Mouse (Mus musculus) hindbrain, embryonic 12.5 days (tissue): Measurements from ENCODE around the gene H2al2a. TPM values are rescaled to one million over a fixed set of nuclear protein-coding genes. Genes with fewer than 3 reads are reported as not detected.

Experiments used
- ATAC-seq: fragments of 200-750 bp; cut with Nextera tagmentation; 2 replicates; pipeline ENCODE4 v1.8.0; 2017; ENCODE audit warnings: moderate TSS enrichment; ENCODE audit not compliant: low FRiP score
- H3K27ac ChIP-seq: fragments of 300-500 bp; sonication (generic); 2 replicates; pipeline ENCODE4 v1.5.1; 2016; ENCODE audit warnings: mild to moderate bottlenecking
- H3K27me3 ChIP-seq: fragments of 300-500 bp; sonication (generic); 2 replicates; pipeline ENCODE4 v1.6.1; 2016; ENCODE audit warnings: mild to moderate bottlenecking
- H3K36me3 ChIP-seq: fragments of 300-500 bp; sonication (generic); 2 replicates; pipeline ENCODE4 v1.6.1; 2016; ENCODE audit warnings: mild to moderate bottlenecking
- H3K4me1 ChIP-seq: fragments of 300-500 bp; sonication (generic); 2 replicates; pipeline ENCODE4 v1.6.1; 2016
- H3K4me2 ChIP-seq: fragments of 300-500 bp; sonication (generic); replicated peaks from 2 replicates; pipeline ENCODE4 v1.6.1; 2016; ENCODE audit warnings: mild to moderate bottlenecking
- H3K4me3 ChIP-seq: fragments of 300-500 bp; sonication (generic); 2 replicates; pipeline ENCODE4 v1.5.1; 2016; ENCODE audit warnings: mild to moderate bottlenecking
- H3K9ac ChIP-seq: fragments of 300-500 bp; sonication (generic); 2 replicates; pipeline ENCODE4 v1.6.1; 2016; ENCODE audit warnings: mild to moderate bottlenecking, moderate library complexity
- H3K9me3 ChIP-seq: fragments of 300-500 bp; sonication (generic); replicated peaks from 2 replicates; pipeline ENCODE4 v1.6.1; 2016; ENCODE audit warnings: mild to moderate bottlenecking
- WGBS: fragments of 180-500 bp; shearing (Covaris S2); methylation state at CpG from one replicate; pipeline ENCODE4 v1.1.7; 2016; 5-methylcytosine and 5-hydroxymethylcytosine counted together
- polyA plus RNA-seq: library from polyadenylated mRNA; unstranded; fragments of >200 nt; fragmentation: Nextera tagmentation; extraction: Ambion mirVana; gene quantifications from 2 replicates; pipeline ENCODE4 v1.2.1, GENCODE M21; 2016

Gene H2al2a
- polyA plus RNA-seq, 1 experiment from 2014 or later, result not detected

DNA sequence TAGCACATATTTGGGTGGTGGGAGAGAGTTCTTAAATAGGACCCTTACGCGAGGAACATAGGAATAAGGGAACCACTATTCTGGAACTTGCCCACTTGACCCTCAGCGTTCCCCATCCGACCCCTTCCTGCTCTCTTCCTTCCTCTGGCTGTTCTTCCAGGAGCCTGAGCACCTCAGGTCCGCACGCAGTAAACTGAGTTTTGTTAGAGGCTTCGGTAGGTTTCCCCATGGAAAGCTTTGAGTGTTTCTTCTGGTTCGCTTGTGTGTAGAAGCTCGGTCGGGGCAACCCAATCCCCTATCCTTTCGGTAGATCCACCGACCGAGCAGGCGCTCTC lies 29.0 kb upstream of the H2al2a start:
- Histone ChIP-seq H3K4me1 (peaks cover 16% of the 10 kb centered on the region), H3K27me3 (no peaks in the 10 kb centered on the region), H3K27ac (peak overlapping the region; percentile 100), H3K4me2 (peak overlapping the region; percentile 96), H3K4me3 (peak overlapping the region; percentile 63), H3K9ac (peak overlapping the region; percentile 63), H3K36me3 (no peaks in the 10 kb centered on the region), H3K9me3 (no peaks in the 10 kb centered on the region)
- no peak for ATAC-seq
- 1% methylated on average over 14 of the region's 14 CpGs for WGBS

DNA sequence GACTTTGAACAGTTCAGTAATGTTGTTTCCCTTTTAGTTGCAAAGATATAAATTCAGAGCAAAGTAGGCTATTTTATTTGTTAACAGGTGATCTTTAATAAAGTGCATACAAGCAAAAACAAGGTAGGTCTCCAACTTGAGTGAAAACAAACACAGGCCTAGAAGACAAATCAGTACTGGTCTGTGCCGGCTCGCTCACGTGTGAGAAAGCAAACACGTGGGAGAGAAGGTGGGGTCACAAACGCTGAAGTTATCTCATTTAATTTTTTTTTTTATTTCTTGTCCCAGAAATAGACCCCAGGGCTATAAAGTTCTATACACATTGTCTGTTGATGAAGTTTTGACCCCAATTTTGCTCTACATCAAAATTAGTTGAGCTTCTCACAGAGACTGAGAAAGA lies 28.4 kb upstream of the H2al2a start:
- Histone ChIP-seq H3K9me3 (no peaks in the 10 kb centered on the region), H3K4me2 (peak overlapping the region; percentile 96), H3K27ac (no peak overlapping the region), H3K4me1 (peaks cover 12% of the 10 kb centered on the region), H3K4me3 (no peak overlapping the region; the same call in 1 of the 2 replicates), H3K9ac (no peak overlapping the region), H3K36me3 (no peaks in the 10 kb centered on the region), H3K27me3 (no peaks in the 10 kb centered on the region)
- 26% methylated on average over 5 of the region's 5 CpGs for WGBS
- no peak for ATAC-seq

DNA sequence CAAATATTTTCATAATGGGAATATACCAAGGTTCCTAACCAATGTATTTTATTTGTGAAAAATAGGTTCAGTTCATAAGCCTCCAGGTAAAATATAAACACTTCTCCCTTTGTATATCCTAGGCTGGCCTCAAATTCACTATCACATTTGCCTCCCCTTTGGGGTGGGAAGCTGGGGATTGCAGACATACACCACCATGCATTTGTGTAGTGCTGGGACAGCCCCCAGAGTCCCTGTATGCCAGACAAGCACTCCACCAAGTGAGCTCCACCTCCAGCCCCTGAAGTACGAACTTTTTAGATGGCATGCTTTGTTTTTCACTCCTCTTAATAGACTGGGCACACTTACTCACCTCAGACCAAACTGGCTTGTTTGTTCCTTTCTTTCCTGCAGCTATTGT lies 26.1 kb upstream of the H2al2a start:
- no peaks in the 10 kb centered on the region for H3K27me3 ChIP-seq
- 43% methylated on average over 1 of the region's 1 CpGs for WGBS
- H3K9me3 ChIP-seq, result no peaks in the 10 kb centered on the region
- no peak overlapping the region for H3K9ac ChIP-seq
- H3K27ac ChIP-seq, result no peak overlapping the region
- H3K36me3 ChIP-seq, result no peaks in the 10 kb centered on the region
- peaks cover 9% of the 10 kb centered on the region; the same call in 1 of the 2 replicates for H3K4me1 ChIP-seq
- no peak overlapping the region for H3K4me2 ChIP-seq
- H3K4me3 ChIP-seq, result no peak overlapping the region
- ATAC-seq, result no peak

DNA sequence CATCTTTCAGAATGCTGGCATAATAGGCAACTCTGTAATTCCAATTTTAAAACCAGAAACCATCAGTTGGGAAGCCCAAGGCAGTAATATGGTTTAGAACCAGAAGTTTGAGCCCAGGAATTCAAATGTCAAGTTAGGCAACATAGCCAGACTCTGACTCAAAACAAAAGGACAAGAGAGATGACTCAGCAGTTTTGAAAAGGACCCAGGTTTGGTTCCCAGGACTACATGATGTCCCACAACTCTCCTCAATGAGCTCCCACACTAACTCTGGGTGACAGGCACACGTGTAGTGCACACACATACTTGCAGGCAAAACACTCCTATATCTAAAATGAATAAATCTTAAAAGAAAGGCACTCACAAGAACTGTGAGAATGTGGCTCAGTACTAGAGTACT lies 22.4 kb upstream of the H2al2a start:
- Histone ChIP-seq H3K4me2 (no peak overlapping the region), H3K27ac (no peak overlapping the region), H3K27me3 (no peaks in the 10 kb centered on the region), H3K9me3 (no peaks in the 10 kb centered on the region), H3K36me3 (no peaks in the 10 kb centered on the region), H3K4me3 (no peak overlapping the region), H3K4me1 (no peaks in the 10 kb centered on the region), H3K9ac (no peak overlapping the region)
- WGBS, result 70% methylated on average over 1 of the region's 1 CpGs
- ATAC-seq, result no peak

DNA sequence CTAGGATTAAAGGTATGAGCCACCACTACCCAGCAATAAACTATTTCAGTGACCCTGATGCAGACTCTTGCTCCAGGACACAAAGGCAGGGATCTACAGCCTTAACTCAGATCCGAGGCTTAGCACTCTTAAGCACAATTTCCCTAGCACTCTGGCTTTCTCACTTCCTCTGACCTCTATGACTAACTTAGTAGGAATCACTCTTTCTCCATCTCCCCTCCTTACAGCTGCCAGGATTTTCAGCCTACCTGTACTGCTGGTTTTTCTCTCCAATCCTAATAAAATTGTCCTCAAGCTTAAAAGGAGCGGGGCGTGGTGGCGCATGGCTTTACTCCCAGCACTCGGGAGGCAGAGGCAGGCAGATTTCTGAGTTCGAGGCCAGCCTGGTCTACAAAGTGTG lies 20.6 kb upstream of the H2al2a start:
- no peak for ATAC-seq
- Histone ChIP-seq H3K4me2 (no peak overlapping the region), H3K36me3 (no peaks in the 10 kb centered on the region), H3K27me3 (no peaks in the 10 kb centered on the region), H3K9ac (no peak overlapping the region), H3K27ac (no peak overlapping the region), H3K4me3 (no peak overlapping the region), H3K9me3 (no peaks in the 10 kb centered on the region), H3K4me1 (no peaks in the 10 kb centered on the region)
- WGBS, result 96% methylated on average over 6 of the region's 6 CpGs

DNA sequence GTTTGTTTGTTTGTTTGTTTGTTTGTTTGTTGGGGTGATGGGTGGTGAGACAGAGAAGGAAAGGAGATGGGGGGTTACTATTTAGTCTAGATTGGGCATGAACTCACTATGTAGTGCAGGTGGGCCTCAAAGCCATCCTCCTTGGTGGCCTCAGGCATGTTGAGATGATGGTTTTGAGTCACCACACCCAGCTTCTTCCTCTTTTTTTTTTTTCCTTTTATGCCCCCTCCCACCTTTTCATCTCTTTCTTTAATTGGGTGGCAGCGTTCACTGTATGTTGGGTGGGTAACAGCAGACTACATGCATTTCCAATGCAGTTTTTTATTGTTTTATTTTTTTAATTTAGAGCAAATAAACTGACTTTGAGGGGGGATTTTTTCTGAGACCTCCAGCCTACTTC lies 19.9 kb upstream of the H2al2a start:
- 100% methylated on average over 1 of the region's 1 CpGs for WGBS
- no peaks in the 10 kb centered on the region for H3K4me1 ChIP-seq
- no peak overlapping the region for H3K9ac ChIP-seq
- H3K27ac ChIP-seq, result no peak overlapping the region
- H3K27me3 ChIP-seq, result no peaks in the 10 kb centered on the region
- no peak overlapping the region for H3K4me3 ChIP-seq
- H3K4me2 ChIP-seq, result no peak overlapping the region
- no peaks in the 10 kb centered on the region for H3K36me3 ChIP-seq
- no peak for ATAC-seq
- no peaks in the 10 kb centered on the region for H3K9me3 ChIP-seq

DNA sequence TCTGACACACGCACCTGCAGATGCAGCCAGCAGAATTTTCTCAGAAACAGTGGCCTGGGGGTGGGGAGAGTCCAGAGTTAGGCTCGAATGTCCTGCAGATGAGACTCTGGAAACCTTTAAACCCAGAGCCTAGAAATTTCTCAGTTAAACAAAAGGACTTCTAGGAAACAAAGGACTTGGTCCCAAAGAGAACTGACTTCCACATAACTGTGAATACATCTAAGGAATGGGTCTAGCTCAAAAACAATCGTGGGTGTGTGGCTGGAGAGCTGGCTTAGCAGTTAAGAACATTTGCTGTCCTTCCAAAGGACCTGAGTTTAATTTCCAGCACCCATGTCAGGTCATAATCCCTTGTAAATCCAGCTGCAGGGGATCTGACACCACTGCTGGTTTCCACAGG lies 18.8 kb upstream of the H2al2a start:
- H3K4me3 ChIP-seq, result no peak overlapping the region
- 55% methylated on average over 3 of the region's 3 CpGs for WGBS
- no peak for ATAC-seq
- no peaks in the 10 kb centered on the region for H3K9me3 ChIP-seq
- no peaks in the 10 kb centered on the region for H3K4me1 ChIP-seq
- H3K9ac ChIP-seq, result no peak overlapping the region
- no peaks in the 10 kb centered on the region for H3K36me3 ChIP-seq
- H3K27me3 ChIP-seq, result no peaks in the 10 kb centered on the region
- H3K27ac ChIP-seq, result no peak overlapping the region
- H3K4me2 ChIP-seq, result no peak overlapping the region

DNA sequence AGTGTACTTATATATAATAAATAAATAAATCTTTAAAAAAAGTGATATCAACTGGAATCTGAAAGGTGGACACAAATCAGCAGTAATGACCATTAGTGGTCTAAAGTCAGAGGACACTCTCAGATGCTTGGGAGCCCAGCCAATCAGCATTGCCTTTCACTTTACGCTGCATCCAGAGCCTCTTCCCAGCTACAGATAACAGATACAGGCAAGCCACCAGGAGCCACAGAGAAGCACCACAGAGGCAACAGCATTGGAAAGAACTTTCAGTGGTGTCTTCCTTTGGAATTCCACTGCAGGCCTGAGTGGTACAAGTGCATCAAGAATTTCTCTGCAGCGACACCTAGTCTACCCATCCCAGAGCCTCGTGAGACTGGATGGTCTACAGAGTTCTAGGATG lies 16.1 kb upstream of the H2al2a start:
- no peak overlapping the region for H3K27ac ChIP-seq
- no peaks in the 10 kb centered on the region for H3K27me3 ChIP-seq
- H3K9me3 ChIP-seq, result no peaks in the 10 kb centered on the region
- no peaks in the 10 kb centered on the region for H3K36me3 ChIP-seq
- WGBS, result 91% methylated on average over 3 of the region's 3 CpGs
- no peak overlapping the region for H3K9ac ChIP-seq
- H3K4me2 ChIP-seq, result no peak overlapping the region
- H3K4me1 ChIP-seq, result no peaks in the 10 kb centered on the region
- H3K4me3 ChIP-seq, result no peak overlapping the region
- ATAC-seq, result no peak

DNA sequence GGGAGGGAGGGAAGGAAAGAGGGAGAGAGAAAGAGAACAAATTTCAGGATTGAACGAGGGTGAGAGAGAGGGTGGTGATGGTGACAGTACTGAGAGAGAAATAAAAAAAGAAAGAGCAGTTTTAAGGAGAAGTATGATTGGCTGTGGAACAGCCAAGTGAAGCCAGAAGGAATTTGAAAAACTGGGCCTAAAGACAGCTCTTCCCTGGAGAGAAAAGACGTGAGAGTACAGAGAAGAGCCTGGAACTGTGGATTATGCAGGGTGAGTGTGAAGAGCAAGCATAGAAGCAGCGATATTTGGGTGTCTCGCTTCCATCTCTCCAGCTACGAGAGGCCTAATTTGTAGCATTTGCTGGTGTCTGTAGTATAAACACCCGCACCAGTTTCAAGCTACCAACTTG lies 14.5 kb upstream of the H2al2a start:
- no peak overlapping the region for H3K9ac ChIP-seq
- no peaks in the 10 kb centered on the region for H3K9me3 ChIP-seq
- no peak for ATAC-seq
- H3K27ac ChIP-seq, result no peak overlapping the region
- 90% methylated on average over 6 of the region's 6 CpGs for WGBS
- no peaks in the 10 kb centered on the region for H3K27me3 ChIP-seq
- no peaks in the 10 kb centered on the region for H3K4me1 ChIP-seq
- no peaks in the 10 kb centered on the region for H3K36me3 ChIP-seq
- H3K4me2 ChIP-seq, result no peak overlapping the region
- no peak overlapping the region for H3K4me3 ChIP-seq

DNA sequence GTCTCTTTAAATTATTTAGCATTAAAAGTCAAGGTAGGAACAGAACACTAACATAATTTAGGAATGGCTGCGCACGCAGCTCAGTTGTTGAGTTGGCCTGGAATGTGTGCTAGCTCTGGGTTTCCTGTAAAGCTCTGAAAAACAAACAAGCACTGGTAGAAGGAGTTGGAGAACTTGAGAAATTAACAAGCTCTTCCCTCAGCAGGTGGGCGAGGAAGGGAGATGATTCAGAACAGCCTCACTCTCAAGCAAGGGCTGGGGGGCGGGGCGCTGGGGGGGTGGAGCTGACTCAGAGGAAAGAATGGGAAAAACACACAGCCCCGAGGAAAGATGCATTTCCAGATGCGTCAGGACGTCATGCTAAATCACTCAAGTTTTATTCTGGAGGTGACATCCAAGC lies 8.4 kb upstream of the H2al2a start:
- Histone ChIP-seq H3K9ac (no peak overlapping the region), H3K27me3 (no peaks in the 10 kb centered on the region), H3K4me3 (no peak overlapping the region), H3K27ac (no peak overlapping the region), H3K4me1 (no peaks in the 10 kb centered on the region), H3K4me2 (no peak overlapping the region), H3K9me3 (no peaks in the 10 kb centered on the region), H3K36me3 (no peaks in the 10 kb centered on the region)
- no peak for ATAC-seq
- 32% methylated on average over 8 of the region's 8 CpGs for WGBS

DNA sequence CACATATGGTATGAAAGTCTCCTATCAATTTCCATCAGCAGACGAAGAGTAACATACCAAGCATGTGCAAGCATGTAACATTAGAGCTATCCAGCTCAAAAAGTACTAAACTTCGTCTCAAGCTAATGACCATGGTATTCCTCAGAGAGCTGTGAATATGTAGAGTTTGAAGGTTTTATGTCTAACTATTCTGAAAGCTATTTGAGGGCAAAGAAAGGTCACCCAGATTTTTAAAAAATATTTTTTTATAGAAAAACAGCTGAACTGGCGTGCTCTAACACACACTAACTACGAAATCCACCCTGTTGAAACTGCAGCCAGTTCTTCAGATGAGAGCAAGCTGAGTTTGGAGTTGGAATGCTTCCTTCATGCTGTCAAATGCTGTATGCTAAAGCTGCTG lies 7.5 kb upstream of the H2al2a start:
- Histone ChIP-seq H3K9ac (no peak overlapping the region), H3K4me2 (no peak overlapping the region), H3K27ac (no peak overlapping the region), H3K4me3 (no peak overlapping the region), H3K27me3 (no peaks in the 10 kb centered on the region), H3K9me3 (no peaks in the 10 kb centered on the region), H3K36me3 (no peaks in the 10 kb centered on the region), H3K4me1 (no peaks in the 10 kb centered on the region)
- no peak for ATAC-seq
- 78% methylated on average over 4 of the region's 4 CpGs for WGBS

DNA sequence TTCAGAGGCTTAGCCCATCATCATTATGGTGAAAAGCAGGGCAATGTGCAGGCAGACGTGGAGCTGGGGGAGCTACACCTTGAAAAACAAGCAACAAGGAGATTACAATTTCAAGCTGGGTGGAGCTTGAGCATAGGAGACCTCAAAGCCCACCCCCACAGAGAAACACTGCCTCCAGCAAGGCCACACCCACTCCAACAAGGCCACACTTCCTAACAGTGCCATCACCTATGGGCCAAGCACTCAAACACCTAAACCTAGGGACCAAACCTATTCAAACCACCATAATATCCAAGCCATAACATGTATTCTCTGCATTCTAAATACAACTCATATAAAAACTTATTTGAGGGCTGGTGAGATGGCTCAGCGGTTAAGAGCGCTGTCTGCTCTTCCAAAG lies 5.5 kb upstream of the H2al2a start:
- Histone ChIP-seq H3K4me2 (no peak overlapping the region), H3K27me3 (no peaks in the 10 kb centered on the region), H3K36me3 (no peaks in the 10 kb centered on the region), H3K4me1 (no peaks in the 10 kb centered on the region), H3K9ac (no peak overlapping the region), H3K9me3 (no peaks in the 10 kb centered on the region), H3K27ac (no peak overlapping the region), H3K4me3 (no peak overlapping the region)
- WGBS, result 95% methylated on average over 3 of the region's 3 CpGs
- no peak for ATAC-seq

DNA sequence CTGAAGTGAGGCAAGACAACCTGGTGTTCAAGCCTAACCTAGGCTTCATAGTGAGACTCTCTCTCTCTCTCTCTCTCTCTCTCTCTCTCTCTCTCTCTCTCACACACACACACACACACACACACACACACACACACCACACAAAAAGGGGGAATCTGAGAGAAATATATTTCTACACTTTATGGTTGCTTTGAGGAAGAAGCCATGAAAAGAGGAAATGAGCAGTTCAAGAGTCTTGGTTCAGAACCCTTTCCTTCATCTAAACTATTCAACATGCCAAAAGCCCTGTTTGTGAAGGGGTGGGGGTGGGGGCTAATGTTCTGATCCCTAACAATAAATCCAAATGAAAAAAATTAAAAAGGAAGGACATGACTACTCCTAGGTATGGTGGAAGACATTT lies 7.2 kb downstream of the H2al2a start:
- no peaks in the 10 kb centered on the region for H3K27me3 ChIP-seq
- ATAC-seq, result no peak
- H3K4me1 ChIP-seq, result no peaks in the 10 kb centered on the region
- H3K4me2 ChIP-seq, result no peak overlapping the region
- no peaks in the 10 kb centered on the region for H3K9me3 ChIP-seq
- no peak overlapping the region for H3K9ac ChIP-seq
- no peaks in the 10 kb centered on the region for H3K36me3 ChIP-seq
- no peak overlapping the region for H3K4me3 ChIP-seq
- no peak overlapping the region for H3K27ac ChIP-seq

DNA sequence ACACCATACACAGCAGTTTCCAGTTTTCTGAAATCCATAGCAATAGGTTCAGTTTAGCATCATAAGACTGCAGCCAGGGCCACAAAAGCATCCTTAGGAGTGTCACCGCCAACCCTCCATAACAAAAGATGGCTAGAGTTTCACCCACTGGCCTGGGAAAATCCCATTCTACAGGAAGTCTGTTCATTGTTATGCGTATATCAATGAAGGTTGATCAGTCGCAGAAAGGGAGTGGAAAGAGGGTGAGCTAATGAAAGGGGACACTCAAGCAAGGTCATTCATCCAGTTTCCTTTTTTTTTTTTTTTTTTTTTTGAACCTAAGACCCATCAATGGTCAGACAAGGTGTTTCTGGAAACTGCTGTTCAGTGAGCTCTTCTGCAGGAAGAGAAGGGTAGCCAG lies 7.6 kb downstream of the H2al2a start:
- no peak overlapping the region for H3K27ac ChIP-seq
- no peaks in the 10 kb centered on the region for H3K9me3 ChIP-seq
- no peaks in the 10 kb centered on the region for H3K36me3 ChIP-seq
- no peaks in the 10 kb centered on the region for H3K27me3 ChIP-seq
- H3K4me3 ChIP-seq, result no peak overlapping the region
- no peaks in the 10 kb centered on the region for H3K4me1 ChIP-seq
- WGBS, result 55% methylated on average over 3 of the region's 3 CpGs
- no peak overlapping the region for H3K9ac ChIP-seq
- ATAC-seq, result no peak
- H3K4me2 ChIP-seq, result no peak overlapping the region
